Mouse (Mus musculus) C2C12 (cell line): ENCODE measurements around the gene Lamp5.

Experiments
- CTCF ChIP-seq: IDR thresholded peaks from one replicate; pipeline ENCODE4 v1.5.1; 2011; ENCODE audit not compliant: control insufficient read depth, insufficient read depth, insufficient read length
- FOSL1 ChIP-seq: IDR thresholded peaks from one replicate; pipeline ENCODE4 v1.8.0; 2011; ENCODE audit warnings: mild to moderate bottlenecking, low read length; ENCODE audit not compliant: poor library complexity, insufficient read depth, severe bottlenecking
- MAX ChIP-seq: IDR thresholded peaks from one replicate; pipeline ENCODE4 v1.6.1; 2011; ENCODE audit warnings: mild to moderate bottlenecking, control low read depth
- MYOG ChIP-seq: IDR thresholded peaks from one replicate; pipeline ENCODE4 v1.6.1; 2011; ENCODE audit not compliant: control insufficient read depth, insufficient read length; ENCODE audit errors: extremely low read depth
- USF1 ChIP-seq: IDR thresholded peaks from one replicate; pipeline ENCODE4 v1.6.1; 2011; ENCODE audit warnings: low read depth, mild to moderate bottlenecking, control low read depth, moderate library complexity

DNA sequence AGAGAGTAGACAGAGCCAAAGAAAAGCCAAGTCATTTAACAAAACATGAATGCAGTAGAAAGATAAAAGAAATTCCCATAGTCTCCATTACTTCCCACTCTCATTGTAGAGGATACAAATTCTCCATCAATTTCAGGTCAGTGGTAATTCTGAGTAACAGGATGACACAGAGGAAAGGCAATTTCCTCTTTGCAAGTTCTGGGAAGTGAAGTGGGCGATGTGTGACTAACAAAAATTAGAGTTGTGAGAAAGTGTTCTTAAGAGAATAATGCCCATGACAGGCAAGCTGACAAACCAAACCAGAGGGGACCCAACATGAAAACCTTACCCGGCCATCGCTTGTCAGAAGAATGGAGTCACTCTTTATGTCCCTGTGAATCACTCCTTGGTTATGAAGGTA lies 45.1 kb downstream of the Lamp5 start:
- no peak for TF ChIP-seq CTCF
- TF ChIP-seq MAX = no peak
- no peak for TF ChIP-seq USF1
- no peak for TF ChIP-seq MYOG
- no peak for TF ChIP-seq FOSL1
